Mouse (Mus musculus) spleen, postnatal 36 days (tissue): ENCODE data around the gene Vmn1r226.

Experiments used
- DNase-seq, 2 experiments: peaks; one replicate each; pipeline ENCODE4 v3.0.0; 2022; ENCODE audit warnings: low spot score in 2 of 2, mixed read lengths in 1 of 2

Vmn1r226 gene

DNA sequence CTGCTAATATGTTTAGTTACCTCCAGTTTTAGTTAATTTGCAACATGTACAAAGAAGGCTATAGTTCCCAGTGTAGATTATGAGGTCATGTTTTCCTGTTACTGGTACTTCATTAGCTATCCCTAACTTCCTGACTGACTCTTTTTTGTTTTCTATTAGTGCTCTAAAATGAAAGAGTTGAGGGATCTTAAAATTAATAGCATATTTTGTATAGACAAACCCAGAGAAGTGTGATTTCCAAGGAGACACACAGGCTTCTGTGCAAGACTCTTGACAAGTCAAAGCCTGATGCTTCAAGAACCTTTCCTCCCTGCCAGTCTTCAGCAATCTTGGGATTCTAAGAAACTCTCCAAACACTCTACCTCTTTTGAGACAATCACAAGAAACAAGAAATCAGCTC is at the start of gene Vmn1r226:
Gene Vmn1r226, plus strand, starts transcription at position 301 of the 400 bp plus-strand sequence.
- DNase-seq = no peak

GRCm38 (mm10) chr17:20729543-20729942 is 46.9 kb downstream of the Vmn1r226 start, which contains the start of gene Vmn1r227:
Gene Vmn1r227, plus strand, starts transcription at chr17:20729843.
- DNase-seq = no peak
